Mouse (Mus musculus): ENCODE results near the gene Edc4. TPM values are rescaled to one million over a fixed set of nuclear protein-coding genes. Genes with fewer than 3 reads are reported as not detected.

Gene Edc4
- total and polyA plus RNA-seq, 3 experiments: 28.7 to 46.4 (median 41.6) TPM

Other genes with a start within 250 kb of the Edc4 start
Only the 20 nearest of the 24 such genes appear.
- 17.5 and 32.3 TPM in 2 replicates for gene Pard6a, start 179.7 kb upstream of the Edc4 start, total RNA-seq (2012; rRNA removed)
- 18.9 and 23.3 TPM in 2 replicates for gene Pard6a, start 179.7 kb upstream of the Edc4 start, total RNA-seq (2014; rRNA removed)
- gene Pard6a, start 179.7 kb upstream of the Edc4 start, polyA plus RNA-seq (2012; ENCODE audit: insufficient read length, low read depth): 10.0 and 15.9 TPM in 2 replicates
- gene 4933405L10Rik, start 173.2 kb upstream of the Edc4 start, total RNA-seq (2012; rRNA removed): 0.25 TPM in 1 of 2 replicates, not detected in the other
- not detected in 2 replicates for gene 4933405L10Rik, start 173.2 kb upstream of the Edc4 start, total RNA-seq (2014; rRNA removed)
- gene 4933405L10Rik, start 173.2 kb upstream of the Edc4 start, polyA plus RNA-seq (2012; ENCODE audit: insufficient read length, low read depth): not detected in 2 replicates
- 25.2 and 27.4 TPM in 2 replicates for gene Enkd1, start 172.7 kb upstream of the Edc4 start, total RNA-seq (2012; rRNA removed)
- 15.6 and 17.7 TPM in 2 replicates for gene Enkd1, start 172.7 kb upstream of the Edc4 start, total RNA-seq (2014; rRNA removed)
- gene Enkd1, start 172.7 kb upstream of the Edc4 start, polyA plus RNA-seq (2012; ENCODE audit: insufficient read length, low read depth): 30.8 and 35.9 TPM in 2 replicates
- 3.1 and 4.7 TPM in 2 replicates for gene Gfod2, start 122.2 kb upstream of the Edc4 start, total RNA-seq (2012; rRNA removed)
- 1.7 and 1.8 TPM in 2 replicates for gene Gfod2, start 122.2 kb upstream of the Edc4 start, total RNA-seq (2014; rRNA removed)
- 3.1 and 3.4 TPM in 2 replicates for gene Gfod2, start 122.2 kb upstream of the Edc4 start, polyA plus RNA-seq (2012; ENCODE audit: insufficient read length, low read depth)
- gene Ranbp10, start 53.5 kb upstream of the Edc4 start, total RNA-seq (2012; rRNA removed): 8.1 and 8.7 TPM in 2 replicates
- 7.4 and 7.9 TPM in 2 replicates for gene Ranbp10, start 53.5 kb upstream of the Edc4 start, total RNA-seq (2014; rRNA removed)
- 12.8 and 15.8 TPM in 2 replicates for gene Ranbp10, start 53.5 kb upstream of the Edc4 start, polyA plus RNA-seq (2012; ENCODE audit: insufficient read length, low read depth)
- 0.13 and 0.21 TPM in 2 replicates for gene Tsnaxip1, start 53.1 kb upstream of the Edc4 start, total RNA-seq (2012; rRNA removed)
- 0.13 TPM in 1 of 2 replicates, not detected in the other for gene Tsnaxip1, start 53.1 kb upstream of the Edc4 start, total RNA-seq (2014; rRNA removed)
- gene Tsnaxip1, start 53.1 kb upstream of the Edc4 start, polyA plus RNA-seq (2012; ENCODE audit: insufficient read length, low read depth): 0.38 and 0.50 TPM in 2 replicates
- gene Cenpt, start 27.6 kb upstream of the Edc4 start, total RNA-seq (2012; rRNA removed): 21.3 and 21.4 TPM in 2 replicates
- 17.3 TPM in 2 replicates for gene Cenpt, start 27.6 kb upstream of the Edc4 start, total RNA-seq (2014; rRNA removed)
- gene Cenpt, start 27.6 kb upstream of the Edc4 start, polyA plus RNA-seq (2012; ENCODE audit: insufficient read length, low read depth): 28.2 and 29.4 TPM in 2 replicates
- gene Thap11, start 25.7 kb upstream of the Edc4 start, total RNA-seq (2012; rRNA removed): 40.2 and 42.6 TPM in 2 replicates
- gene Thap11, start 25.7 kb upstream of the Edc4 start, total RNA-seq (2014; rRNA removed): 29.7 and 31.9 TPM in 2 replicates
- 21.3 and 21.7 TPM in 2 replicates for gene Thap11, start 25.7 kb upstream of the Edc4 start, polyA plus RNA-seq (2012; ENCODE audit: insufficient read length, low read depth)
- 144 and 193 TPM in 2 replicates for gene Nutf2, start 20.3 kb upstream of the Edc4 start, total RNA-seq (2012; rRNA removed)
- 205 and 223 TPM in 2 replicates for gene Nutf2, start 20.3 kb upstream of the Edc4 start, total RNA-seq (2014; rRNA removed)
- 7.9 and 11.2 TPM in 2 replicates for gene Nutf2, start 20.3 kb upstream of the Edc4 start, polyA plus RNA-seq (2012; ENCODE audit: insufficient read length, low read depth)
- 0.38 and 0.42 TPM in 2 replicates for gene Nrn1l, start 12.7 kb downstream of the Edc4 start, total RNA-seq (2012; rRNA removed)
- not detected in 2 replicates for gene Nrn1l, start 12.7 kb downstream of the Edc4 start, total RNA-seq (2014; rRNA removed)
- not detected in 2 replicates for gene Nrn1l, start 12.7 kb downstream of the Edc4 start, polyA plus RNA-seq (2012; ENCODE audit: insufficient read length, low read depth)
- 12.2 and 12.9 TPM in 2 replicates for gene Pskh1, start 19.6 kb downstream of the Edc4 start, total RNA-seq (2012; rRNA removed)
- 10.5 and 11.0 TPM in 2 replicates for gene Pskh1, start 19.6 kb downstream of the Edc4 start, total RNA-seq (2014; rRNA removed)
- gene Pskh1, start 19.6 kb downstream of the Edc4 start, polyA plus RNA-seq (2012; ENCODE audit: insufficient read length, low read depth): 11.5 and 12.3 TPM in 2 replicates
- gene Ctrl, start 53.0 kb downstream of the Edc4 start, total RNA-seq (2012; rRNA removed): 2.0 and 2.9 TPM in 2 replicates
- gene Ctrl, start 53.0 kb downstream of the Edc4 start, total RNA-seq (2014; rRNA removed): 1.3 and 1.5 TPM in 2 replicates
- 5.3 and 5.9 TPM in 2 replicates for gene Ctrl, start 53.0 kb downstream of the Edc4 start, polyA plus RNA-seq (2012; ENCODE audit: insufficient read length, low read depth)
- 228 and 298 TPM in 2 replicates for gene Psmb10, start 57.6 kb downstream of the Edc4 start, total RNA-seq (2012; rRNA removed)
- gene Psmb10, start 57.6 kb downstream of the Edc4 start, total RNA-seq (2014; rRNA removed): 136 and 137 TPM in 2 replicates
- 227 and 313 TPM in 2 replicates for gene Psmb10, start 57.6 kb downstream of the Edc4 start, polyA plus RNA-seq (2012; ENCODE audit: insufficient read length, low read depth)
- 0.21 and 0.34 TPM in 2 replicates for gene Lcat, start 62.5 kb downstream of the Edc4 start, total RNA-seq (2012; rRNA removed)
- gene Lcat, start 62.5 kb downstream of the Edc4 start, total RNA-seq (2014; rRNA removed): 0.18 TPM in 1 of 2 replicates, not detected in the other
- 0.17 and 0.25 TPM in 2 replicates for gene Lcat, start 62.5 kb downstream of the Edc4 start, polyA plus RNA-seq (2012; ENCODE audit: insufficient read length, low read depth)
- gene Slc12a4, start 85.2 kb downstream of the Edc4 start, total RNA-seq (2012; rRNA removed): 9.4 and 9.7 TPM in 2 replicates
- gene Slc12a4, start 85.2 kb downstream of the Edc4 start, total RNA-seq (2014; rRNA removed): 2.8 and 4.2 TPM in 2 replicates
- gene Slc12a4, start 85.2 kb downstream of the Edc4 start, polyA plus RNA-seq (2012; ENCODE audit: insufficient read length, low read depth): 7.2 and 8.1 TPM in 2 replicates
- gene Dpep3, start 98.5 kb downstream of the Edc4 start, total RNA-seq (2012; rRNA removed): not detected in 2 replicates
- not detected in 2 replicates for gene Dpep3, start 98.5 kb downstream of the Edc4 start, total RNA-seq (2014; rRNA removed)
- gene Dpep3, start 98.5 kb downstream of the Edc4 start, polyA plus RNA-seq (2012; ENCODE audit: insufficient read length, low read depth): not detected in 2 replicates
- 20.9 and 23.2 TPM in 2 replicates for gene Dus2, start 110.5 kb downstream of the Edc4 start, total RNA-seq (2012; rRNA removed)
- 20.7 and 23.6 TPM in 2 replicates for gene Dus2, start 110.5 kb downstream of the Edc4 start, total RNA-seq (2014; rRNA removed)
- gene Dus2, start 110.5 kb downstream of the Edc4 start, polyA plus RNA-seq (2012; ENCODE audit: insufficient read length, low read depth): 27.2 and 27.7 TPM in 2 replicates
- not detected in 2 replicates for gene Dpep2nb, start 125.1 kb downstream of the Edc4 start, total RNA-seq (2012; rRNA removed)
- not detected in 2 replicates for gene Dpep2nb, start 125.1 kb downstream of the Edc4 start, total RNA-seq (2014; rRNA removed)
- gene Dpep2nb, start 125.1 kb downstream of the Edc4 start, polyA plus RNA-seq (2012; ENCODE audit: insufficient read length, low read depth): not detected in 2 replicates
- gene Ddx28, start 131.0 kb downstream of the Edc4 start, total RNA-seq (2012; rRNA removed): 19.8 and 23.3 TPM in 2 replicates
- 21.6 and 21.8 TPM in 2 replicates for gene Ddx28, start 131.0 kb downstream of the Edc4 start, total RNA-seq (2014; rRNA removed)
- gene Ddx28, start 131.0 kb downstream of the Edc4 start, polyA plus RNA-seq (2012; ENCODE audit: insufficient read length, low read depth): 15.5 and 16.3 TPM in 2 replicates
- 25.5 and 29.0 TPM in 2 replicates for gene Nfatc3, start 178.0 kb downstream of the Edc4 start, total RNA-seq (2012; rRNA removed)
- gene Nfatc3, start 178.0 kb downstream of the Edc4 start, total RNA-seq (2014; rRNA removed): 32.9 and 37.8 TPM in 2 replicates
- gene Nfatc3, start 178.0 kb downstream of the Edc4 start, polyA plus RNA-seq (2012; ENCODE audit: insufficient read length, low read depth): 73.5 and 96.3 TPM in 2 replicates

Measured in CH12.LX (cell line).